Comparison of ENCODE assay signal across 22 mouse cellular contexts in genomic region chr19:28806276-28806675, GRCm38 (mm10). TPM values are rescaled to one million over a fixed set of nuclear protein-coding genes. Genes with fewer than 3 reads are reported as not detected.
DNase-seq lines count a peak whose midpoint lies in the region; ATAC-seq and TF ChIP-seq lines count a peak whose summit lies in the region.
"Had no signal": no experiment of that assay in that cellular context is flagged by ENCODE, and none has a peak within 500 bp of the region (broad histone marks: within the 10 kb centered on the region; RNA-seq: fewer than 3 reads in every experiment).

No protein-coding gene starts in this region.

- H3K27ac ChIP-seq in forebrain, embryonic 15.5 days (replicated peaks) = 0 out of 2 replicates have a peak overlapping the region, but pooled peaks have one; percentile 72
- no peak overlapping the region for H3K27ac ChIP-seq in forebrain, embryonic 13.5 days
- H3K27ac ChIP-seq in heart, embryonic 10.5 days = no peak overlapping the region
- H3K27ac ChIP-seq in heart, adult 2 months = no peak overlapping the region
- H3K27ac ChIP-seq: embryonic facial prominence, embryonic 10.5 days; embryonic facial prominence, embryonic 12.5 days had no signal

- no peaks in the 10 kb centered on the region for H3K4me1 ChIP-seq in forebrain, embryonic 15.5 days
- H3K4me1 ChIP-seq in forebrain, embryonic 13.5 days = no peaks in the 10 kb centered on the region
- H3K4me1 ChIP-seq in heart, embryonic 10.5 days = no peaks in the 10 kb centered on the region
- H3K4me1 ChIP-seq in heart, adult 2 months (ENCODE audit: control insufficient read depth, insufficient read depth, low read length) = no peaks in the 10 kb centered on the region
- H3K4me1 ChIP-seq: embryonic facial prominence, embryonic 10.5 days; embryonic facial prominence, embryonic 12.5 days had no signal

- no peak for ATAC-seq in forebrain, embryonic 15.5 days (replicated peaks)
- ATAC-seq in forebrain, embryonic 13.5 days = no peak
- ATAC-seq: activated CD4-positive, CD25-positive, alpha-beta regulatory T cell, adult 4 months; CD4-positive, CD25-positive, alpha-beta regulatory T cell, adult 4 months had no signal

- TF ChIP-seq POLR2A in heart, adult 2 months (IDR thresholded peaks at IDR 0.05; ENCODE audit: insufficient read depth, low read depth, low read length) = no peak

- intact Hi-C loops in heart, adult 2 months (cut with DNase I) = no loop called here

- H3K9ac ChIP-seq in forebrain, embryonic 15.5 days (replicated peaks) = no peak overlapping the region
- no peak overlapping the region for H3K9ac ChIP-seq in forebrain, embryonic 13.5 days
- H3K9ac ChIP-seq in heart, adult 2 months (ENCODE audit: low read depth, low read length) = no peak overlapping the region
- H3K9ac ChIP-seq: embryonic facial prominence, embryonic 12.5 days; forebrain, postnatal 0 days had no signal

- no peak overlapping the region for H3K4me3 ChIP-seq in forebrain, embryonic 15.5 days
- H3K4me3 ChIP-seq in forebrain, embryonic 13.5 days = no peak overlapping the region
- H3K4me3 ChIP-seq in heart, embryonic 10.5 days = no peak overlapping the region
- H3K4me3 ChIP-seq in heart, adult 2 months = no peak overlapping the region
- H3K4me3 ChIP-seq: embryonic facial prominence, embryonic 10.5 days; embryonic facial prominence, embryonic 12.5 days had no signal

- 92% methylated on average over 6 of the region's 6 CpGs for WGBS in forebrain, embryonic 15.5 days
- WGBS in forebrain, embryonic 13.5 days = 91% methylated on average over 6 of the region's 6 CpGs
- 88% methylated on average over 6 of the region's 6 CpGs for WGBS in heart, embryonic 10.5 days
- WGBS in heart, adult 2 months = 88% methylated on average over 6 of the region's 6 CpGs

- no peak overlapping the region for H3K4me2 ChIP-seq in forebrain, embryonic 15.5 days (replicated peaks)
- no peak overlapping the region for H3K4me2 ChIP-seq in forebrain, embryonic 13.5 days
- H3K4me2 ChIP-seq: embryonic facial prominence, embryonic 12.5 days had no signal

- no peaks in the 10 kb centered on the region for H3K27me3 ChIP-seq in forebrain, embryonic 15.5 days
- no peaks in the 10 kb centered on the region for H3K27me3 ChIP-seq in forebrain, embryonic 13.5 days
- no peaks in the 10 kb centered on the region for H3K27me3 ChIP-seq in heart, embryonic 10.5 days (ENCODE audit: insufficient read depth, poor library complexity, severe bottlenecking)
- H3K27me3 ChIP-seq in heart, adult 2 months (ENCODE audit: control insufficient read depth, insufficient read depth, low read length) = no peaks in the 10 kb centered on the region
- H3K27me3 ChIP-seq: CH12.LX; embryonic facial prominence, embryonic 12.5 days had no signal

- no peaks in the 10 kb centered on the region for H3K79me2 ChIP-seq in heart, adult 2 months (replicated peaks; ENCODE audit: control insufficient read depth, insufficient read depth, low read length)

- no peak for TF ChIP-seq CTCF in heart, adult 2 months (IDR thresholded peaks at IDR 0.05)

- DNase-seq in heart, embryonic 10.5 days (ENCODE audit: low spot score) = peak; percentile 56
- DNase-seq in heart, adult 2 months = no peak
- peak; percentile 8 for DNase-seq in ZHBTc4 (ENCODE audit: low read depth, low spot score)
- no peak for DNase-seq in testis, postnatal 10 days (ENCODE audit: low spot score)
- DNase-seq: adrenal gland, adult 8-10 months; adrenal gland, postnatal 14 days; adrenal gland, postnatal 36 days; B cell, adult 2 months; cerebellum, adult 11-12 months; cerebellum, adult 2 months; cerebellum, adult 9-10 months; cerebellum, postnatal 10 days; cerebellum, postnatal 25 days; forebrain, postnatal 0 days had no signal

- H3K9me3 ChIP-seq in forebrain, embryonic 15.5 days = no peaks in the 10 kb centered on the region
- no peaks in the 10 kb centered on the region for H3K9me3 ChIP-seq in forebrain, embryonic 13.5 days (replicated peaks)
- H3K9me3 ChIP-seq in heart, embryonic 10.5 days = no peaks in the 10 kb centered on the region
- H3K9me3 ChIP-seq: embryonic facial prominence, embryonic 10.5 days; embryonic facial prominence, embryonic 12.5 days; G1E had no signal

- H3K36me3 ChIP-seq in forebrain, embryonic 15.5 days = no peaks in the 10 kb centered on the region
- no peaks in the 10 kb centered on the region for H3K36me3 ChIP-seq in forebrain, embryonic 13.5 days (ENCODE audit: poor library complexity, severe bottlenecking)
- no peaks in the 10 kb centered on the region for H3K36me3 ChIP-seq in heart, embryonic 10.5 days
- H3K36me3 ChIP-seq in heart, adult 2 months (ENCODE audit: control insufficient read depth, insufficient read depth, low read length) = no peaks in the 10 kb centered on the region
- H3K36me3 ChIP-seq: embryonic facial prominence, embryonic 10.5 days; embryonic facial prominence, embryonic 12.5 days; G1E had no signal

- no peak for TF ChIP-seq EP300 in heart, adult 2 months (IDR thresholded peaks at IDR 0.05; ENCODE audit: insufficient read depth, low read depth, low read length)

RNA-seq across cellular contexts. Expression of gene Slc1a1, which starts 28.6 kb away (rescaled TPM):
- 34.1 TPM in 2 replicates for polyA plus RNA-seq in forebrain, embryonic 15.5 days (2015; fragmentation: Nextera tagmentation; extraction: Ambion mirVana)
- 10.1 and 10.7 TPM in 2 replicates for polyA plus RNA-seq in forebrain, embryonic 13.5 days (2015; fragmentation: Nextera tagmentation; extraction: Ambion mirVana)
- 0.35 and 1.6 TPM in 2 replicates for polyA plus RNA-seq in heart, embryonic 10.5 days (2016; fragmentation: Nextera tagmentation; extraction: Ambion mirVana)
- total RNA-seq in heart, adult 2 months (2021) = 1 to 10 TPM; 1.3 to 2.9 TPM
- 2.2 and 2.5 TPM in 2 replicates for polyA plus RNA-seq in heart, adult 2 months (2012; rRNA removed)
- polyA plus RNA-seq: activated CD4-positive, CD25-positive, alpha-beta regulatory T cell, adult 4 months; G1E had no signal

Comparison
In these comparisons a context has a peak if more than half of its experiments do, and no peak if none do; other contexts are left out.
1. DNase-seq: peak in heart, embryonic 10.5 days (single experiment) and ZHBTc4 (single experiment); none in heart, adult 2 months (0 of 2) and testis, postnatal 10 days (single experiment).